Mouse (Mus musculus) kidney, postnatal 4 days (tissue): ENCODE results near the gene Pax3.

Source experiments
- DNase-seq, 2 experiments: peaks; one replicate each; pipeline ENCODE4 v3.0.0; 2021; ENCODE audit warnings: mixed read lengths in 2 of 2

Gene Pax3

DNA sequence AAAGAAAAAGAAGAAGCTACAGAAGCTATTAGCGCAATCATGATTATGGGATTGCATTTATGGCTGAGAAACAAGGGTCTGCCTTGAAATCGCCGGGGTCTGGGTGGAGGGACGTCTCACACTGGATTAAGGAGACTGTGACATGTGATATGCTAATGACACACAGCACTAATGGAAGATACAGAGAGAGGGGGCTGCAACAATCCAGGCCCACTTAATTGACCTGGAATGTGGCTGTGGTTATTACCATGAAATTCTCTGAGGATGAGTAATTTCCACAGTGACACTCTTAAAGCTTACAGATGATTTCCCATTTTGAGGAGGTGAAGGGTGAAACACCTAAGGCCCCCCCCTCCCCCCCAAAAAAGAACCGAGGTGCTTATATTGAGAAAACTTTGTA lies 136.1 kb downstream of the Pax3 start:
- no peak for DNase-seq

DNA sequence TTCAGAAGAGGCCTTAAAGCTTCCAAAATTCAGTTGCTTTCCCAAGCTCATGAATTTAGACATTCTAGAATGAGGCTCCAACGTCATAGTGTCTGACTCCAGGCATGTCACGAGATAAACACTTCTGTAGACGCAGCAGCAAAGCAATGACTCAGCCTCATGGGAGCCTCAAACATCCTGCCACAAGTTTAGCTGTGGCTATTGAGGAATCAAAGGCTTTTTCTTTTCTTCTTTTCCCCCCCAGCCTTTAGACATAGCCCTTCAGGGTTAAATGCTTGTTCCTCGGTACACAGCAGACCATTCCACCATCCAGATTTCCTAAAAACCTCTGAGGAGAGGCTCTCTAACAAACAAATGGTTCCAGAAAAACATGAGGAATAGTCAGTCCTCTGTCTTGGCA lies 139.0 kb downstream of the Pax3 start:
- DNase-seq: no peak

DNA sequence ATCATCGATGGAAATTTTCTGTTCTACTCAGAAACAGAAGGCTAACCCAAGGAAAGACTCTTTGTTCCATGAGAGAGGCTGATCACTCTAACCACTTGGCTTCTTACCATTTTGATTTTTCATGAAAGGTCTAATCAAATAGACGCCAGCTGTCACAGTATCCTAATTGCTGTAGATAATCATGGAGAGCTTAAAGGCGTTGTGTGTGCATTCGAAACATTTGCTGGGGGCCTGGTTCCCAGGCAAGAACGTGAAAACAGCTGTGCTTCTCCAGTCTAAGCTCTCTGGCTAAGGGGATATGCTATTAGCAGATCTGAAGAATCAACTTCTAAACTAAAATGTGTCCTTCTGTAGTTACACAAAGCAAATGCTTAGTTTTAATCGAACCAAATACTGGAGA lies 143.3 kb downstream of the Pax3 start:
- DNase-seq: no peak
